Mouse (Mus musculus) thymus, adult 2 months (tissue): ENCODE data around the gene Pold1.

Experiments used
- CTCF ChIP-seq: fragments of 200-500 bp; IDR thresholded peaks from 2 replicates; pipeline ENCODE4 v1.5.1; 2012; ENCODE audit warnings: mild to moderate bottlenecking, control low read depth, low read length, moderate library complexity, borderline replicate concordance; ENCODE audit not compliant: control insufficient read depth, poor library complexity, insufficient read depth; ENCODE audit errors: extremely low read depth
- POLR2A ChIP-seq: fragments of 200-500 bp; IDR thresholded peaks from 2 replicates; pipeline ENCODE4 v1.6.1; 2012; ENCODE audit warnings: mild to moderate bottlenecking, low read length, control low read depth, moderate library complexity; ENCODE audit not compliant: control insufficient read depth, poor library complexity, insufficient read depth; ENCODE audit errors: extremely low read depth

DNA sequence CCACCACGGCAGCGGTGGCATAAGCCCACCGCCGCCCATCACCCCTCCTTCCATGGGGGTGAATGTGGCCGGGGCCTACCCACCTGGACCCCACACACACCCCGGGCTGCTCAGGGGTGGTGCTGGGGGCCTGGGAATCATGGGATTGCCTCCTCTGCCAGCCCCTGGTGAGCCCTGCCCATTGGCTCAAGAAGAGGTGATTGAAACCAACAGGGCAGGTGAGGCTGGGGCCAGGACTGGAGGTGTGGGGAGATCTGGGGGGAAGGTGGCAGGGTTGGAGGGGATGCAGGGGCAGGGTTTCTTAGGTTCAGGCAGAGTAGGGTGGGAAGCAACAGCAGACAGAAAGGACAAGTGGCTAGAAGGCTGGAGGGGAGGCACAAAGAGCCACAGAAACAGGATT is 47.4 kb upstream of the Pold1 start:
- TF ChIP-seq CTCF (no peak), POLR2A (no peak)
